ENCODE assay signal across 9 mouse cellular contexts in genomic region chr13:18809978-18810675, GRCm38 (mm10).
A peak's percentile ranks its signal among the peaks of the same experiment; 100 is the strongest.
DNase-seq lines count a peak whose midpoint lies in the region; ATAC-seq and TF ChIP-seq lines count a peak whose summit lies in the region.
"Had no signal": no experiment of that assay in that cellular context is flagged by ENCODE, and none has a peak within 500 bp of the region (broad histone marks: within the 10 kb centered on the region; RNA-seq: fewer than 3 reads in every experiment).

No protein-coding gene starts in this region.

- peak; percentile 63 to 91 for DNase-seq in adrenal gland, adult (ENCODE audit: inconsistent age in 2 of 2, low spot score in 1 of 2)
- peak; percentile 11 to 40 (median 27) for DNase-seq in liver, embryonic 14.5 days (ENCODE audit: low read depth in 3 of 3, low spot score in 3 of 3)
- peak; percentile 39 for DNase-seq in thymus, postnatal 25 days

- H3K4me3 ChIP-seq in cortical plate, adult 2 months (ENCODE audit: insufficient read depth, low read length): no peak overlapping the region
- no peak overlapping the region for H3K4me3 ChIP-seq in kidney, embryonic 16.5 days (ENCODE audit: low read length)
- no peak overlapping the region for H3K4me3 ChIP-seq in liver, embryonic 14.5 days (ENCODE audit: insufficient read depth in 1 of 2, low read depth in 2 of 2, low read length in 2 of 2)
- H3K4me3 ChIP-seq in neural tube, embryonic 14.5 days (ENCODE audit: low read depth, low read length): no peak overlapping the region
- H3K4me3 ChIP-seq: heart, embryonic 13.5 days had no signal

- H3K27ac ChIP-seq in cortical plate, adult 2 months (ENCODE audit: insufficient read depth, low read length): no peak overlapping the region
- no peak overlapping the region for H3K27ac ChIP-seq in kidney, embryonic 16.5 days (ENCODE audit: low read length)
- no peak overlapping the region for H3K27ac ChIP-seq in liver, embryonic 14.5 days
- H3K27ac ChIP-seq in neural tube, embryonic 14.5 days (ENCODE audit: low read depth, low read length): no peak overlapping the region
- H3K27ac ChIP-seq: heart, embryonic 13.5 days had no signal

- no peak overlapping the region for H3K9ac ChIP-seq in kidney, embryonic 16.5 days (replicated peaks; ENCODE audit: low read length)
- H3K9ac ChIP-seq in liver, embryonic 14.5 days (replicated peaks): no peak overlapping the region
- H3K9ac ChIP-seq in neural tube, embryonic 14.5 days (replicated peaks; ENCODE audit: low read depth, low read length): peak overlapping the region; percentile 25; the same call in 1 of the 2 replicates
- H3K9ac ChIP-seq: heart, embryonic 13.5 days had no signal

- H3K36me3 ChIP-seq in kidney, embryonic 16.5 days (ENCODE audit: insufficient read depth, low read length): peaks cover 13% of the 10 kb centered on the region
- no peaks in the 10 kb centered on the region for H3K36me3 ChIP-seq in liver, embryonic 14.5 days (replicated peaks; ENCODE audit: control insufficient read depth, insufficient read depth, low read depth)
- 0 out of 2 replicates have a peak, but pooled peaks cover 5% of the 10 kb centered on the region for H3K36me3 ChIP-seq in neural tube, embryonic 14.5 days (ENCODE audit: control insufficient read depth, insufficient read depth, low read length)

- peak; percentile 93 for TF ChIP-seq CTCF in cortical plate, adult 2 months (IDR thresholded peaks at IDR 0.05; ENCODE audit: extremely low read depth, insufficient read depth, low read length)
- peak; percentile 73 for TF ChIP-seq CTCF in liver, embryonic 14.5 days (IDR thresholded peaks at IDR 0.05; ENCODE audit: low read depth)

- H3K9me3 ChIP-seq in kidney, embryonic 16.5 days (ENCODE audit: low read length): no peaks in the 10 kb centered on the region
- no peaks in the 10 kb centered on the region for H3K9me3 ChIP-seq in liver, embryonic 14.5 days (ENCODE audit: control insufficient read depth, low read length)
- H3K9me3 ChIP-seq in neural tube, embryonic 14.5 days (ENCODE audit: control insufficient read depth, low read length): no peaks in the 10 kb centered on the region
- H3K9me3 ChIP-seq: heart, embryonic 13.5 days had no signal

- H3K4me2 ChIP-seq in kidney, embryonic 16.5 days (replicated peaks; ENCODE audit: low read depth, low read length): no peak overlapping the region
- H3K4me2 ChIP-seq in liver, embryonic 14.5 days (ENCODE audit: low read depth): no peak overlapping the region
- no peak overlapping the region for H3K4me2 ChIP-seq in neural tube, embryonic 14.5 days (ENCODE audit: low read depth, low read length)
- H3K4me2 ChIP-seq: heart, embryonic 13.5 days had no signal

- H3K4me1 ChIP-seq in cortical plate, adult 2 months (ENCODE audit: control insufficient read depth, insufficient read depth, low read length): no peaks in the 10 kb centered on the region
- no peaks in the 10 kb centered on the region for H3K4me1 ChIP-seq in kidney, embryonic 16.5 days (ENCODE audit: insufficient read depth, low read length)
- no peaks in the 10 kb centered on the region for H3K4me1 ChIP-seq in liver, embryonic 14.5 days (replicated peaks; ENCODE audit: control insufficient read depth in 2 of 2, insufficient read depth in 2 of 2, low read length in 1 of 2)
- no peaks in the 10 kb centered on the region for H3K4me1 ChIP-seq in neural tube, embryonic 14.5 days (ENCODE audit: control insufficient read depth, insufficient read depth, low read length)
- H3K4me1 ChIP-seq: heart, embryonic 13.5 days had no signal

- 20% methylated on average over 11 of the region's 11 CpGs for WGBS in kidney, embryonic 16.5 days
- 27% methylated on average over 11 of the region's 11 CpGs for WGBS in liver, embryonic 14.5 days (ENCODE audit: insufficient replicate concordance)
- WGBS in neural tube, embryonic 14.5 days: 21% methylated on average over 11 of the region's 11 CpGs

- ATAC-seq in CD4-positive, CD25-positive, alpha-beta regulatory T cell, adult 4 months: peak; percentile 65
- ATAC-seq in granulocyte monocyte progenitor cell, adult 5-6 weeks (replicated peaks; ENCODE audit: poor library complexity, severe bottlenecking): peak; percentile 97
- ATAC-seq in kidney, embryonic 16.5 days (ENCODE audit: low FRiP score, low TSS enrichment): peak; percentile 92; the same call in 1 of the 2 replicates
- no peak for ATAC-seq in liver, embryonic 14.5 days (ENCODE audit: insufficient read depth)
- ATAC-seq in neural tube, embryonic 14.5 days (ENCODE audit: low read depth): peak; percentile 94

- no peak for TF ChIP-seq EP300 in liver, embryonic 14.5 days (IDR thresholded peaks at IDR 0.05; ENCODE audit: low read depth)

- no peak for TF ChIP-seq POLR2A in cortical plate, adult 2 months (IDR thresholded peaks at IDR 0.05; ENCODE audit: extremely low read depth, insufficient read depth, low read length)

- no peaks in the 10 kb centered on the region for H3K27me3 ChIP-seq in kidney, embryonic 16.5 days (ENCODE audit: insufficient read depth, low read length)
- no peaks in the 10 kb centered on the region for H3K27me3 ChIP-seq in liver, embryonic 14.5 days (ENCODE audit: control insufficient read depth, insufficient read depth, low read length)
- no peaks in the 10 kb centered on the region for H3K27me3 ChIP-seq in neural tube, embryonic 14.5 days (ENCODE audit: control insufficient read depth, insufficient read depth, low read length)
- H3K27me3 ChIP-seq: heart, embryonic 13.5 days had no signal

Comparison
In these comparisons a context has a peak if more than half of its experiments do, and no peak if none do; other contexts are left out.
1. DNase-seq: peak in every context shown above with its lines; median percentile 77 in adrenal gland, adult; 39 in thymus, postnatal 25 days; 27 in liver, embryonic 14.5 days.